Mouse (Mus musculus): ENCODE measurements around the gene Ccdc155.

DNA sequence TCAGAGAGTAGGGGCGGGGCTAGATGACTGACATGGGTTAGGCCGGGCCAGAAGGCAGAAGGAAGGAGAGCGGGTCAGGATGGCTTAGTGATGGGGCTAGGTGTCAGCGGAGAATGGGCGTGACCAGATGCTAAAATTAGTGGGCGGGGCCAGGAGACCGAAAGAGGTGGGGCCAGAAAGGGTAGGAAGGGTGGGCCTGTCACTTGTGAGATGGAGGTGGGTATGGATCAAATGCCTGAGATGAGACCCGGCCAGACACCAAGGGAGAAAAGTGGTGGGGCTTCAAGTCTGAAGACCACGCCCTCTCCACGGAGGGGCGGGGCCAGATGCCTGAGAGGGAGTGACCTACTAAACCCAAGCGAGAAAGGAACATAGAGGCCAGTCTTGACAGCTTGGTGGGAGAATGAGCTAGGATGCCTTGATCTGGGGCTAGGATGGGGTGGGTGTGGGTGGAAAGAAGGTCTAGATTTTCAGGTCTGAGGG is 70.1 kb downstream of the Ccdc155 start:
- TF ChIP-seq CTCF (IDR thresholded peaks at IDR 0.05; ENCODE audit: extremely low read depth, insufficient read depth, insufficient read length, insufficient replicate concordance) (no peak), POLR2A (IDR thresholded peaks at IDR 0.05; ENCODE audit: low read depth, low read length) (no peak)

Data from spleen, adult 2 months (tissue).